Mouse (Mus musculus): ENCODE results near the gene Ebna1bp2. TPM values are rescaled to one million over a fixed set of nuclear protein-coding genes. Genes with fewer than 3 reads are reported as not detected.

The Ebna1bp2 gene
- 10 to 100 TPM; 23.6 to 26.9 TPM for total RNA-seq (2021)
- long read RNA-seq, experiment 1, transcript Ebna1bp2-201 (9 exons, 2,960 nt): major isoform, 26 of 29 reads
- long read RNA-seq, experiment 1, partial matches to known transcripts: 0 of 29 reads
- long read RNA-seq, experiment 1, other reads (novel, unspliced or antisense): 3 of 29 reads
- long read RNA-seq, experiment 2, transcript Ebna1bp2-201 (9 exons, 2,960 nt): major isoform, 19 of 21 reads
- long read RNA-seq, experiment 2, partial matches to known transcripts: 0 of 21 reads
- long read RNA-seq, experiment 2, other reads (novel, unspliced or antisense): 2 of 21 reads

GRCm38 (mm10) chr4:118620279-118620966 is at the start of gene Ebna1bp2, which contains the start of gene Cfap57:
TSS of gene Ebna1bp2 (plus strand) at chr4:118620799.
TSS of gene Cfap57 (minus strand) at chr4:118620777.
- peak; percentile 94 for DNase-seq (ENCODE audit: low spot score)

- no peak for DNase-seq (ENCODE audit: low spot score)
These were observed 49.2 kb upstream of the Ebna1bp2 start for GRCm38 (mm10) chr4:118571441-118571840.

- DNase-seq (ENCODE audit: low spot score): peak; percentile 39
These were observed 44.5 kb upstream of the Ebna1bp2 start for GRCm38 (mm10) chr4:118576097-118576496.

GRCm38 (mm10) chr4:118579313-118579712 is 41.3 kb upstream of the Ebna1bp2 start:
- DNase-seq (ENCODE audit: low spot score): no peak

GRCm38 (mm10) chr4:118581508-118581907 is 39.1 kb upstream of the Ebna1bp2 start:
- DNase-seq (ENCODE audit: low spot score): no peak

- DNase-seq (ENCODE audit: low spot score): no peak
These were observed 38.0 kb upstream of the Ebna1bp2 start for GRCm38 (mm10) chr4:118582629-118583028.

- DNase-seq (ENCODE audit: low spot score): no peak
These were observed 31.4 kb upstream of the Ebna1bp2 start for GRCm38 (mm10) chr4:118589053-118589732.

- no peak for DNase-seq (ENCODE audit: low spot score)
These were observed 30.9 kb upstream of the Ebna1bp2 start for GRCm38 (mm10) chr4:118589733-118590130.

GRCm38 (mm10) chr4:118604065-118604464 is 16.5 kb upstream of the Ebna1bp2 start:
- DNase-seq (ENCODE audit: low spot score): no peak

- DNase-seq (ENCODE audit: low spot score): no peak
These were observed 10.8 kb upstream of the Ebna1bp2 start for GRCm38 (mm10) chr4:118609836-118610235.

GRCm38 (mm10) chr4:118612619-118613018 is 8.0 kb upstream of the Ebna1bp2 start:
- DNase-seq (ENCODE audit: low spot score): no peak

- DNase-seq (ENCODE audit: low spot score): no peak
These were observed 5.2 kb upstream of the Ebna1bp2 start for GRCm38 (mm10) chr4:118615412-118615811.

- DNase-seq (ENCODE audit: low spot score): no peak
These were observed 345 bp downstream of the Ebna1bp2 start for GRCm38 (mm10) chr4:118620967-118621320.

- DNase-seq (ENCODE audit: low spot score): no peak
These were observed 1.2 kb downstream of the Ebna1bp2 start for GRCm38 (mm10) chr4:118621781-118622180.

- DNase-seq (ENCODE audit: low spot score): no peak
These were observed 9.7 kb downstream of the Ebna1bp2 start for GRCm38 (mm10) chr4:118630261-118630660.

- peak; percentile 15 for DNase-seq (ENCODE audit: low spot score)
These were observed 22.0 kb downstream of the Ebna1bp2 start for GRCm38 (mm10) chr4:118642346-118643190.

- peak; percentile 23 for DNase-seq (ENCODE audit: low spot score)
These were observed 24.6 kb downstream of the Ebna1bp2 start for GRCm38 (mm10) chr4:118645234-118645633.

- no peak for DNase-seq (ENCODE audit: low spot score)
These were observed 38.1 kb downstream of the Ebna1bp2 start, which contains the start of gene Olfr62 for GRCm38 (mm10) chr4:118658652-118659051. TSS of gene Olfr62 (plus strand) at chr4:118658952.

All from gastrocnemius, adult 18-20 months (tissue).